Mouse (Mus musculus) monocyte, adult 2 months (primary cell): Measurements from ENCODE around the gene Ano8.

Experiments
- DNase-seq, 2 experiments: peaks; one replicate each; pipeline ENCODE4 v3.0.0; 2022; ENCODE audit warnings: low spot score in 2 of 2, low read depth in 1 of 2

Ano8 gene

DNA sequence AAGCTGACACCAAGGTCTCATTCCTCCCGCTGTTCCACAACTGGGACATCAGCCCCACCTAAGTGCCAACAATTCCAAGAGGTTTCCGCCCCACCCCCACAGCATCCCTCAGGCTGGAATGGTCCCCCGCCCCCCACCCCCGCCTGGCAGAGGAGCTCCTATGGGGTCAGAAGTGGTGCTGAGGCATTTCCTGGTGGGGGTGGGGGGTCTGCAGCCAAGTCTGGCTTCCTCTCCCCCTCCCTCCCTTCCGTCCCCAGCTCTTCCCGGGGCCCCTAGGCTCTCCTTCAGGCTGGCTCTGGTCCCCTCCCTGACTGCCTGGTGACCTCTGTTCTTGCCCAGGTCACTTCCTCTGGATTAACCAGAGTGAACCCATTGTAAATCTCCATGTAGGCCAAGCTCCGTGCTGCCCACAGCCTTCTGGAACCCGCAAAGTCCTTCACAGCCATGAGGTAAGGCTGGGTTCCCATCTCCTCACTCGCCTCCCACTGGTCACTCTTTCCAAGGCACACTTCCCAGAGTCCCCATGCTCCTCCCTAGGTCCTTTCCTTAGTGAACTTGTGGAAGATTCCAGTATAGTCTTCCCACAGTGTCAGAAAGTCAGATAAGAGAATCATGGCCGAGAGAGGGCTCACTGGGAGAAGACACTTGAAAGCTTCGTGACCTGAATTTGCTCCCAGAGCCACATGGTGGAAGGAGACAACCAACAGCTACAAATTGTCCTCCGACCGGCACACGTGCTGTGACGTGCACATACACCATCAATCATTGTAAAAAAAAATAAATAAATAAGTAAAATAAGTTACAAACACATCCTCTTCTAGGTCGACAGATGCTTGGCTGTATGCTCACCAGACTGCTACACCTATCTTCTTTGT, 13.3 kb upstream of the Ano8 start:
- no peak for DNase-seq

DNA sequence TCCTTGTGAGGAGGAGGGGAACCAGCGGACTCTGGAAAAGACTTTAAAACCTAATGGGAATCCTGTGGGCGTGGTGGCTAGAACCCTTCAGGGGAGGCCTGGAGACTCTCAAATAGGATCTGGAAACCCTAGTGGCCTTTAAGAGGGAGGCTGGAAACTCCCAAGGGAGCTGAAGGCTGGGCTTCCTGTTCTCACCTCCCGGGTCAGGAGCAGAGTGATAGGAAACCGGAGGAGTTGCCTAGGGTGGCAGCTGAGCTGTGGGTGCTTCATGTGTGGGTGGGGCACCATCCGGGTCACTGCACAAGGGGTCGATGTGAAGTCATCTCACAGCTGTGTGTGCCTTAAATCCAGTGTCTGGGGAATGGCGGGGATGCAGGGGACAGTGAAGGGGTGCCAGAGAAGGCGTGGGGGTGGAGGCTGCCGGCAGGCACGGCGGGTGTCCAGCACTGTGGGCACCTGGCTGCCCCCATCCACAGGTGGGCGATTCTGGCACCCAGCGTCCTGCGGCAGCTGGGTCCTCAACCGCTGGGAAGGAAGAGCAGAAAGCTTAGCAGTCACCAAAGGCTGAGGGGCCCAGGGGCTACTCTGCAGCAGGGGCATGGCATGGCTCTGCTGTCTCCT, 12.2 kb upstream of the Ano8 start:
- no peak for DNase-seq

DNA sequence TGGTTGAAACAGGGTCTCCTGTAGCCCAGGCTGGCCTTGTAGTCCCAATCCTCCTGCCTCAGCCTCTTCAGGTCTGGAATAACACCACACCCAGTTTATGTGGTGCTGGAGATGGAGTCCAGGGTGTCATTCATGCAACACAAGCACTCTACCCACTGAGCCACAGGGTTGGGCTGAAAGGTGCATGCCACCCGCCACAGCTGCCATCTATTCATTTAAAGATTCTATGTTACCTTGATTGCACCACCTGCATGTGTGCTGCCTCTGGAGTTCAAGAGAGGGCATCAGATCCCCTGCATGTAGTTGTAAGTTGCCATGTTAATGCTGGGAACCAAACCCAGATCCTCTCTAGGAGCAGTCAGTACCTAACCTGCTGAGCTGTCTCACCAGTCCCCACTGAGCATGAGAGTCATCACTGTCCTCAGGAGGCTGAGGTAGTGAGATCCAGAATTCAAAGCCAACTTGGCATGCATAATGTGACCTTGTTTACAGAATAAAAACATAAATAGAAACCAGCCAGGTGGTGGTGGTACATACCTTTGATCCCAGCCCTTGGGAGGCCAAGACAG, 11.4 kb upstream of the Ano8 start:
- no peak for DNase-seq

DNA sequence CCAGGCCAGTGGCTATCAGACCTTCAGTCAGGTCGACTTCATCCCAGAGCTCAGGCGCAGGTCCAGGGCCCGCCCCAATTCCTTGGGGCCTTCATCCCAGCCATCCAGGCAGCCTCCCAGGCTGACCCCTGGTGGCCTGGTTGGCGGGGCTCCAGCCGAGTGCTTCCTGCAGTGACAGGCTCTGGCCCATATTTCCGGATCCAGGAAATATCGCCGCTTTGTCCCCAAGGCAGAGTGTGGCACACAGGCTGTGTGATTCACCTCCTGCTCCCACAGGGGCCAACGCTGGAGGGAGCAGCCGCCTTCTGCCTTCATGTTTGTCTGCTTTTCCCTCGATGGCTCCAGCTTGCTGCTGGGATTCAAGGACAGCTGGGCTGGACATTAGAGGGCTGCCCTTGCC, 10.7 kb upstream of the Ano8 start:
- DNase-seq = no peak

DNA sequence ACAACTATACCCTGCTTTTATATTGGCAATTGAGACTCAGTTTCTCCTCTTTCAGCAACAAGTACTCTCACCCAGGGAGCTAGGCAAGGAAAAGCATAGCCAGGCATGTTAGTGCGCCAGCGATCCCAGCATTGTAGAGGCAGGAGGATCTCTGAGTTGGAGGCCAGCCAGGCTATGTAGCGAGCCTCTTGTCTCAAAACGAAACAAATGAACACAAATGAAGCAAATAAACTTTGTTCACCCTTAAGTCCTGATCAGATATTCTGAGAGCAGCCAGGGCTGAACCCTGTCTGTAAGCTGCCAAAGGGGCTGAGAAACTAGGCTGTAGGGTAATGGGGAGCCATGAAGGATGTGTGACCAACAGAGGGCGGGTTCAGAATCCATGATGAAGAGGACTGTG, 10.0 kb upstream of the Ano8 start:
- DNase-seq = no peak

DNA sequence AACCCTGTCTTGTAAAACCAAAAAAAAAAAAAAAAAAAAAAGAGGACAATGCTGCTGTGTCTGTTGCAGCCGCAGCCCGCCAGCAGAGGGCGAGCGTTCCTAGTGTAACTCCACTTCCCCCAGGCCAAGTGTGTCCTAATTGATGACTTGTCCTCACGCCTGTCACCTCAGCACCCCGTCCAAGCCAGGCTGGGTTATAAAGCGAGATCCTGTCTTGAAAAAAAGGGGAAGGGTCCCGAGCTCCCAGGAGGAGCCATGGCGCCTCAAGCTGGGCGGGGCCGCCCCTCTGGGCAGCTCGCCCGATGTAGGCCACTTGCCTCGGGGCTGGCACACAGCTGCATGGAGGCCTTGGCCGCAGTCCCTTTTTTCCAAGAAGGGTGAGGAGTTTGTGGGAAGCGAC, 9.3 kb upstream of the Ano8 start:
- peak in 1 of 2 experiments; percentile 74 for DNase-seq

DNA sequence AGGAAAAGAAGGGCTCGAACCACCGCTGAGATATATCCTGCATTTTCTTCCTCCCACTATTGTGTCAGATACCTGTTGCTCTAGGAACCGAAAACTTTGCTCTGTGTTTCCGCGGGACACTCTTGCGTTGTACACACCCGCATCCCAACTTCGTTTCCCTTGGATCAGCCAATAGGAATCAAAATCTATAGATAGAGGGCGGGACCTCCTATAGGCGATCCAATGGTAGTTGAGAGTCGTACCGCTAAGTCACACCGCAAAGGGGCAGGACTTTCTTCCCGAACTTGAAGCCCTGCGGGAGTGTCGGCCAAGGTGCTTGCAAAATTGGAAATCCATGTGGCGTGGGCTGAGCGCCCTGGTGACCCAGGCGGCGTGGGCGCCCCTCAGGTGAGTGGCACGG, 2.7 kb upstream of the Ano8 start:
- peak; percentile 75 to 84 for DNase-seq

DNA sequence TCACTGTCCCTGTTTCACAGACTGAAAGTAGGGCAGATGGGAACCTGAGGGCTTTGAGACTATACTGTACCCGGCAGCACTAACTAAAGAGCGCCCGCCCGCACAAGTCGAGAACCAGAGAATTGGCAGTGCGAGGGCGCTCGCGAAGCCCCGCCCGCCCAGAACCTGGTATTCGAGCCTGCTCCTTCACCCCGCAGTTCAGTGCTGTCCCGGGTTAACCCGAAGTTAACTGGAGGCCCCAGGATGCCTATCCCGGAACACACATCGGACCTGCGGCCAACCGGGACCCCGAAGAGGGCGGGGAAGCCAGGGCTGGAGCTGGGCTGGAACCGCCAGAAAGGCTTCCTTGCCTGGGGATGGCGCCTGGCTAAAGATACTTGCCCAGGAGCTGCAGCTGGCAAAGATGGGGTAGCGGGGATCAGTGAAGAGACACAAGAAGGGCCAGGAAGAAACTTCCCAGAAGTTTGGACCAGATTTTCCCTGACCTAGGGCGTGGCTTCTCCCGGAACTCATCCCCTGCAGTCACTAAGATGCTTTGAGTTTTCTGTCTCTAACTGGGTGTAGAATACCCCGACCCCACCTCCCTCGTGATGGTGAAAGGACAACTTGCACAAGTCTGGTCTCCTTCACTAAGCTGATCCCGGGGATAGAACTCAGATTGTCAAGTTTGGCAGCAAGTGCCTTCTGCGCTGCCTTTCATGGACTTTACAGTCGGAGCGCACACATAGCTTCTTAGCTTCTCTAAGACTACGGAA, 2.1 kb upstream of the Ano8 start, which contains the start of gene Gtpbp3:
TSS of gene Gtpbp3 (plus strand) at position 413 of the 755 bp plus-strand sequence.
- DNase-seq = peak in 1 of 2 experiments; percentile 47

DNA sequence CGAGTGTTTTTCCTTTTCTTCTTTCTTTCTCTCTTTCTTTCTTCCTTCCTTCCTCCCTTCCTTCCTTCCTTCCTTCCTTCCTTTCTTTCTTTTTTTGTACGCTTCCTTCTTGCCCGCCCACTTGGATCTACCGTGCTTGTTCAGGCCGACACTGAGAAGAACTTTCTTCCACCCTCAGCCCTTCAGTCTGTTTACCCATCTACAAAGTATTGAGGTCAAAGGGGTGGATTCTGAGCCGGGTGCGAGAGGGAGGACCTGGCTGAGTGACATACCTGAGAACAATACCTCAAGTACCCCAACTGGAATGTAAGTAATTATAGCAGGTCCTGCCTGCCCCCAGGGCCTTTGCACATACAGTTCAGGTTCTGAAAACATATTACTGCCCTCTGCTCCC, 370 bp upstream of the Ano8 start:
- DNase-seq = no peak

DNA sequence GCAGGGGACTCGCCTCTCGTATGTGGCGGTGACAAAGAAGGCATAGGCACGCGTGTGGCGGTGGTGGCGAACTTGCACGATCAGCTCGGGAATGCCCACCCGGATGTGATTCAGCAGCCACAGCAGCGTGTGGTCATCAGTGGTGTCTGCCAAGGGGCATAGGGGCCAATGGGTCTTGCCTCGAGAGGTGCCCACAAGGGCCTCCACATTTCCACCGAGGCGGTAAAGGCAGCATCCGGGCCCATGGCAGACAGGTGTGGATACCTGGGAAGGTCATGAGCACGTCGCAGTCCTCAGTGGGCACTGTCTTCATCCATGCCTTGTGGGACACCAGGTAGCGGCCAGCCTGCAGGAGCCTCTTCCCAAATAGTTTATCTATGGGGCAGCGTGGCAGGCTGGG, 1.0 kb downstream of the Ano8 start:
- no peak for DNase-seq

DNA sequence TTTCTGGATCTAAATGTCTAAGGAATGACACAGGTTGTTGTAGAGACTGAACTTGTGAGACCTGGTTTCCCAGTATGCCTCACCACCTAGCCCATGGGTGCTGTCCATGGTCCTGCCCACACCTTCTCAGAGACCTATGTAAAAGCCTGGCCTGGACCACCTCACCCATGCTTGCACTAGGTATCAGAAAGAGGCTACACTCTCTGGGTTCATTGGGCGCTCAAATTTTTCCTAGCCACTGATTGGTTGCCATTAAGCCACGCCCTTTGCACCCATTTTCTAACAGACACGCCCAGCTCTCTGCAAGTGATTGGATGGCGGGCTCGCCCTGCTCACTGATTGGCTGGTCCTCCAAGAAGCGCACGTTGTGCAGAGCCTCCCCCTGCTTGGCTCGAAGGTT, 1.8 kb downstream of the Ano8 start:
- DNase-seq = no peak

DNA sequence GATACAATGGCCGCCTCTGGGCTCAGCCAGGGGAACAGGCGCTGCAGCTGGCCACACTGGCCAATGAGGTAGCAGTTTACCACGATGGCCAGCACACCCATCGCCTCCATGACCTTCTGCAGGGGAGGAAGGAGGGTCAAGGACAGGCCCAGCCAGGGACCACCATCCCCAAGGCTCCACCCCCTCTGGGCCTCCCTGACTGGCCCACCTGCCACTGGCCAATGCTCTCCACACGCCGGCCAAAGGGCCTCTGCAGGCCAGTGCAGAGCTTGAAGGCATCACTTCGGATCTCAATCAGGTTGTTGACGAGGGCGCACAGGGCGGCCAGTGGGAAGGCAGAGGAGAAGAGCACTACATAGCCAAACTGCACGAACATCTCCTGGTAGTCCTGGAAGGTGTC, 6.8 kb downstream of the Ano8 start:
- no peak for DNase-seq

DNA sequence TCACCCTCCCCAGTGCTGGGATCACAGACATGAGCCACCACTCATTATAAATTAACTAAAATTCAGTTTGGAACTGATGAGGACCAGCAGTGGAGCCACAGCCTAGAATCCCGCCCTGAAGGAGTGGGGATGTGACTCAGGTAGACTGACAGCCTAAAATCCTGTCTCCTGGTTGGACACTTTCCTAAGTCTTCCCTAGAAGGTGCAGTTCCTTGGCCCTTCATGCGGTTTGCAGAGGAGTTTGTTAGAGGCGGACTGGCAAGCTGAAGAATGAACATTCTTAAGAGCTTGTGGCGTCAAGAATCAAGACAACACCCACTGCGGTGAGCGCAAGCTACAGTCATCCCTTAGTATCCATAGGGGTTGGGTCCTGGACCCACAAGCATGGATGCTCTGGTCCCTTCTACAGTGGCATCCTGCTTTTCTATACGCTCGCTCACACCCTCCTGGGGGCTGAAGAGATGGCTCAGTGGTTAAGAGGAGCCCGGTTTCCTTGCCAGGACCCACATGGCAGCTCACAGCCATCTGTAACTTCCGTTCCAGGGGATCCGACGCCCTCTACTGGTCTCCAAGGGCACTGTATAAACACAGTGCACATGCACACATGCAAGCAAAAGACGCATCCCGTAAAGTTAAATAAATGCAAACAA, 8.4 kb downstream of the Ano8 start:
- no peak for DNase-seq

DNA sequence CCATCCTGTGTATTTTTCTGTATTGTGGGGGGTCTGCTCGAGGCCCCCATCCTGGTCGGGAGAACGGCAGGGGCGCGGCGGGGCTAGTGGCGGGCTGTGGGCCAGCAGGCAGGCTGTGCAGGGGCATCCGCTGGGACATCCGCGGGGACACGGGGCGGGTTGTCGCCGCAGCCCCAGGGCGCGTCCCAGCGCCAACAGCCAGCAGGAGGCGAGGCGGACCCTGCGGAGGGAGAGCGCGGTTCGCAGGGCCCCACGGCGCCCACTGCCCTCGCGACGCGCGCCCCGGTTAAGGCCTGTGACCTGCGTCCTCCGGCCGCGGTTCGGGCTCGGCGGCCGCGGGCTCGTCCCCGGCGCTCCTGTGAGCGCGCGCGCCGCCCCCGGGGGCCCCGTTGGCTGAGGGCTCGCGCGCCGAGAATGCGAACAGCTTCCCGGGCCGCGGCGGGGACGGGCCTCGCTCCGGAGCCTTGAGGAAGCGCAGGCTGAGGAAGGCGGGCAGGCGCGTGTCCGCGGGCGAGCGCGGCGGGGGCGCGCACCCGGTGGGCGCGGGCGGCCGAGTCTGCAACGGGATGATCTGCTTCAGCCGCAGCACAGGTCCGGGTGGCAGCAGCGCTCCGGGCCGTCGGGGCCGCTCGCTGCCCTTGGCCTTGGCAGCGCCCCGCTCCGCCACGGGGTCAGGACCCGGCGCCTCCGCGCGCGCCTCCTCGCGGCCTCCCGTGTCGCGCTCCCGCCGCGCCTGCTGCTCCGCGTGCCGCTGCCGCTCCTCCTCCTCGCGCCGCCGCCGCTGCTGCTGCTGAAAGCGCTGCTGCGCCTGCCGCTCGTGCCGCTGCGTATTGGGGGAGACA, 9.4 kb downstream of the Ano8 start:
- DNase-seq = peak in 1 of 2 experiments; percentile 53

DNA sequence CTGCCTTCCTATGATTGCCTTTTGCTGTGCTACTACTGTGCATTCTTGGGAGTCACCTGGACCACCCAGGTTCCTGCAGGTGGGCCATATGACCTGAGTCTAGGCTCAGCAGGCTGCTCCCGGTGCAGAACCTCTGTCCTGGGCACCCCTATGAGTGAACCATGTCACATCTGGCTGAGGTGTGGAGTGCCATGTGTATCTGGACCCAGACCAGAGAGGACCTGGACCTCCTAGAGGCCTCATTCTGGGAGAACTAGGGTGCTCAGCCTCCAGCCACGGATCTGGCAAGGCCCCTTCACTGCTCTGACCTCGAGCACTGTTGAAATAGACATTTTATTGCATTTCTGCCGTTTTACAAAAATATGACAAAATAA, 10.1 kb downstream of the Ano8 start:
- no peak for DNase-seq

DNA sequence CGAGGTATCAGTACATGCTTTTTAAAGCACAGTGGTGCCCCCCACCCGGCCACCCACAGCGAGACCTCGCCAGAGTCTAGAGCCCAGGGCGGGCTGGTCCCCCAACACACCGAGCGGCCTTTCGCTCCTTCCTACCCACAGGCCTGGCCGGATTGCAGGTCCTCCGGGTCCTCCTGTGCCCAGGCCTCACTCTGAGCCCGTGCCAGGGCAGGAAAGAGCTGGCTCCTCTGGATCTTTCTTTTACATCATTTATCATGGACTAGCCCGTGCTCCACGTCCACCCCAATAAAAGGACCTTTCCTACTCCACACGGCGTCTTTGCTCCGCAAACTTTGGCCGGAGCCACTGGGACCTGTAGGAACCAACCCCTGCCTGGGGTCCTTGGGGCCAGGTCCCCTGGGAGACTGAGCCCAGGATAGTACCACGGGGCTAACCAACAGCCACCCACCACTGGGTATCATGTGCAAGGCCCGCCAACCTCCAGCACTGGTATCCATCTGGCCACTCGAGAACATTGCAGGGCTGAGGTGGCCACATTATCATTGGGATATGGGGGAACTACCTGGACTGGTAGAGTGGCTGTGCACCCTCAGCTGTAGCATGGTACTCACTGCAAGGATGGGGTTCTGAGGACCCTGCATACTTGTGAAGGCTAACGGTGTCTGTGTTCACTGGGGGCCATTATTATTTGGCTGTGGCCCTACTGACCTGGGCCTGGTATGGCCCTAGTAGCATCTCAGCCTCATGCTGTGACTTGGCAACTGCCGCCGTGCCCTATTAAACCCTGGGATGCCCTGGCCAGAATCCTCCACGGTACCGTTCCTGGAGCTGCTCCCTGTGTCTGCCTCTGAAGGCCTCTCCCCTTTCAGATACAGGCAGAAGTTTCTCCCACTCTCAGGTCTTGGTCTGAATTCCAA, 10.7 kb downstream of the Ano8 start:
- no peak for DNase-seq

DNA sequence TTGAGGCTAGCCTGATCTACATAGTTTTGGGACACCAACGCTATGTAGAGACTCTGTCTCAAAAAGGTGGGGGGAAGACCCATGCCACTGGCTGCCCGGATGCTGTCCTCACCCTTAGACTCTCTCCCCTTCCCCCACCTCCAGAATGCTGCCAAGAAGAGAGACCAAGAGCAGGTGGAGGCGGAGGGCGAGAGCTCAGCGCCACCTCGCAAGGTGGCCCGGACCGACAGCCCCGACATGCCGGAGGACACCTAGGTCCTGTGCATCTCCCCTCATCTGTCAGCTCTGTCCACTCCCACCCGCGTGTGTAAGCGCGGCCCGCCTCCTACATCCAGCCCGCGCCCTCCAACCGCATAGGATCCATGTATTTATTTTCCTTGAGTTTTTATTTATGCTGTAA, 11.4 kb downstream of the Ano8 start:
- no peak for DNase-seq

DNA sequence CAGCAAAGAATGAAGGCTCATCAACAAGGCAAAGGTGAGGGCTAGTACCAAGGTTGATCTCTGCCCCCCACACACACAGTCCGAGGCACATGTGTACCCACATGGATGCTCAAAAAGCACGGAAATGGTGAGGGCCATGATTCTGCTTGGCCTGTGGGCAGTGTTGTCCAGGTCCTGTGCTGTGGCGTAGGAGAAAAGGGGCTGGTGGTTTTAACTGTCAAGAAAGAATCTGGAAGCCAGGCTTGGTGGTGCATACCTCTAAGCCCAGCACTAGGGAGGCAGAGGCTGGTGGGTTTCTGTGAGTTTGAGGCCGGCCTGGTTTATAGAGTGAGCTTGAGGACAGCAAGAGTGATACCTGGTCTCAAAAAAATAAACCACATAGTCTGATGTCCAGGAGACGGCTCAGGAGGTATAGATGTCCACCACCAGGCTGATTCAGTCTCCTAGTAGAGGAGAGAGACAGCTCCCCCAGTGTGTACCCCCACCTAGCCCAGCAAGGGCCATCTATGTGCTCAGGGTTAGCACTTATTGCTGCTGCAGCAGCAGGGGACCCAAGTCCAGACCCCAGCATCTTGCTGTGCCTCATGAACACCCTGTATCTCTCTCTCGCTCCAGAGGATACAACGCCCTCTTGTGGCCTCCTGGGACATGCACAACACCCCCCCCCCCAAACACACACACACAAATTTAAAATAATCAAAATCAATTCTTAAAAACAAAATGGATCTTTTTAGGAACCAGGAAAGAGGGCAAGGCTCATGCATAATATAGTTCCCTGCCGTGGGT, 13.0 kb downstream of the Ano8 start:
- DNase-seq = no peak
